10 mouse cellular contexts compared by ENCODE assay signal in genomic region chr4:150825531-150825930, GRCm38 (mm10). TPM values are rescaled to one million over a fixed set of nuclear protein-coding genes. Genes with fewer than 3 reads are reported as not detected.
DNase-seq lines count a peak whose midpoint lies in the region; ATAC-seq and TF ChIP-seq lines count a peak whose summit lies in the region.
"Had no signal": no experiment of that assay in that cellular context is flagged by ENCODE, and none has a peak within 500 bp of the region (broad histone marks: within the 10 kb centered on the region; RNA-seq: fewer than 3 reads in every experiment).

No protein-coding gene starts in this region.

- no peak for TF ChIP-seq CTCF in gastrocnemius, adult 2 months (IDR thresholded peaks at IDR 0.05)

- H3K4me2 ChIP-seq in kidney, embryonic 15.5 days: peak overlapping the region; percentile 5; the same call in 1 of the 2 replicates

- peak; percentile 63 for ATAC-seq in kidney, embryonic 15.5 days (replicated peaks; ENCODE audit: low FRiP score)

- no peaks in the 10 kb centered on the region for H3K36me3 ChIP-seq in kidney, embryonic 15.5 days

- H3K4me3 ChIP-seq in gastrocnemius, adult 2 months: no peak overlapping the region
- no peak overlapping the region for H3K4me3 ChIP-seq in kidney, embryonic 15.5 days (replicated peaks)
- H3K4me3 ChIP-seq: heart, adult 2 months had no signal

- no peaks in the 10 kb centered on the region for H3K27me3 ChIP-seq in kidney, embryonic 15.5 days

- intact Hi-C loops in gastrocnemius, adult 2 months (cut with DNase I): no loop called here

- no peak for DNase-seq in gastrocnemius, adult 2 months
- no peak for DNase-seq in gastrocnemius, postnatal 25 days
- DNase-seq in embryo, embryonic 9.5 days (ENCODE audit: extremely low spot score): peak; percentile 56
- DNase-seq in lung, postnatal 10 days: peak; percentile 82
- no peak for DNase-seq in retina, embryonic 14.5 days (ENCODE audit: low spot score)
- DNase-seq in layer of hippocampus, postnatal 36 days: no peak
- no peak for DNase-seq in adrenal gland, adult 18-20 months (ENCODE audit: low spot score in 2 of 2)
- DNase-seq: cerebellum, adult 2 months; heart, adult 2 months had no signal

- peak overlapping the region; percentile 15; the same call in 1 of the 2 replicates for H3K9ac ChIP-seq in kidney, embryonic 15.5 days

- WGBS in kidney, embryonic 15.5 days: 16% methylated on average over 7 of the region's 7 CpGs

- H3K4me1 ChIP-seq in kidney, embryonic 15.5 days: peaks cover 77% of the 10 kb centered on the region

- no peaks in the 10 kb centered on the region for H3K9me3 ChIP-seq in kidney, embryonic 15.5 days (replicated peaks)

- H3K27ac ChIP-seq in gastrocnemius, adult 2 months: 0 out of 2 replicates have a peak overlapping the region, but pooled peaks have one; percentile 8
- peak overlapping the region; percentile 93 for H3K27ac ChIP-seq in kidney, embryonic 15.5 days
- H3K27ac ChIP-seq: heart, adult 2 months had no signal

RNA-seq across cellular contexts. Expression of gene Errfi1, which starts 28.2 kb away (rescaled TPM):
- total RNA-seq in gastrocnemius, adult 2 months (2021): 10 to 100 TPM; 20.7 to 50.5 TPM
- total RNA-seq in gastrocnemius, postnatal 25 days (2021): 10 to 100 TPM; 16.0 to 17.9 TPM
- 29.3 and 34.2 TPM in 2 replicates for polyA plus RNA-seq in kidney, embryonic 15.5 days (2015; fragmentation: Nextera tagmentation; extraction: Ambion mirVana)
- total RNA-seq in layer of hippocampus, postnatal 36 days (2021): 10 to 100 TPM; 50.2 to 56.3 TPM
- total RNA-seq in adrenal gland, adult 18-20 months (2021): 10 to 100 TPM; 40.7 to 53.5 TPM

Comparison
In these comparisons a context has a peak if more than half of its experiments do, and no peak if none do; other contexts are left out.
1. DNase-seq: peak in embryo, embryonic 9.5 days (single experiment) and lung, postnatal 10 days (single experiment); none in gastrocnemius, adult 2 months (single experiment), gastrocnemius, postnatal 25 days (single experiment), retina, embryonic 14.5 days (single experiment), layer of hippocampus, postnatal 36 days (0 of 2) and adrenal gland, adult 18-20 months (0 of 2).